Mouse (Mus musculus): ENCODE data around the gene 5830473C10Rik.

GRCm38 (mm10) chr5:90518356-90519100 lies 42.4 kb upstream of the 5830473C10Rik start, which contains the start of gene Afm:
- no peak for TF ChIP-seq POLR2A (IDR thresholded peaks at IDR 0.05; ENCODE audit: control insufficient read depth, low read depth, low read length)
- no peak for TF ChIP-seq CTCF (IDR thresholded peaks at IDR 0.05; ENCODE audit: control insufficient read depth, insufficient read depth, insufficient replicate concordance, low read depth, low read length)
